Mouse (Mus musculus): Measurements from ENCODE around the gene Arel1. TPM values are rescaled to one million over a fixed set of nuclear protein-coding genes. Genes with fewer than 3 reads are reported as not detected.
A peak's percentile ranks its signal among the peaks of the same experiment; 100 is the strongest.

The Arel1 gene
- polyA plus RNA-seq, 1 experiment = 66.6 TPM

DNA sequence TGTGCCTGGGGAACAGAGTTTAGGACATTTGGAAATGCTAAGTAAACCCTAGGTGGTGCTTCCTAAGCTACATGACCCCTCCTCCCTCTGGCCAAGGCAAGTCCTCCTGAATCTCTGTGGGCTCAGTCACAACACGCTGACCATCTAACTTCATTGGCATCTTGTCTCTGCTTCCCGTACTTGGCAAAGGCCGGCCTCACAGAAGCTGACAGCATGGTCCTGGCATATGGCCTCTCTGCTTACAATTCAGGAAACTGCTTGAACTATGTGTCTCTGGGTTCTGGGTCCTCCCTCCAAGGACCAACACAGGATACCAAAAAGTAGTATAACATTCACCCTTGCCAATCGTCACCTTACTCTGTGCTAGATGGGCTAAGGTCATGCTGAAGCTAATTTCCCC is 60.6 kb downstream of the Arel1 start:
- DNase-seq (ENCODE audit: extremely low spot score in 1 of 2, low spot score in 1 of 2) = no peak

DNA sequence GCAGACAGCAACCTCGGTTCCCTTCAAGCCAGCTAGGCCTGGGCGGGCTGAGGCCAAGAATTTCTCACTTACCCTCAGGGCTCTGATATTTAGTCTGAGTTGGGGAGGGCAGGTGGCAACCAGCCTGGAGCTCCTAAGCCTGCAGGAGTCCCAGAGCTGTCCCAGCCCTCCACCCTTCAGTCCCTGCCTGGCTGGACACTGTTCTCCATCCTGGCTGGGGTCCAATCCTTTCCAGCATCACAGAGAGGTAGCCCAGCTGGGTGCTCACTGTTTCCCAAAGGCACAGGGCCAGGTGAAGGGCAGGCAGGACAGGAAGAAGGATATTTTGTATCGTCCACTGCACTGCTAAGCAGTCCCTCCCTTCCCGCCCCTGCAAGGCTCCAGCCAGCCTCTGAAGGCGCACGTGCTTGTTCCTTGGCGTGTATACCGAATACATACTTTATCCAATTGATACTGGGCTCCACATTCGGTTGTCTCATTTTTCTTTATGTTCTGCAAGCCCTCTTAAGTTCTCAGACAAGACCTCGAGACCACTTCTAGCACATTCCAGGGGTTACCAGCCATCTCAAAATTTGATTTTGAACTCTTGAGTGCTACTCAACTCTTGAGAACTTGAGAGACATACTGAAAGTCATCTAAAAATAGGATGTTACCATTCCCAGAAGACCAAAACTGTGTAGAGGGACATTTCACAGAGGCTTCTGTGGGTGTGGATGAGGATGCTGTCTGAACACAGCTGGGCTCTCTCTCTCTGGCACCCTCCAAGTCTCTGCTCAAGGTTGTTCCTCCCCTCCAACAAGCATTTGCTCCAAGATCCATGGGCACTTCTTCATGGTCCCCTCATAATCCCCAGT is 62.8 kb downstream of the Arel1 start:
- no peak for DNase-seq (ENCODE audit: extremely low spot score in 1 of 2, low spot score in 1 of 2)

DNA sequence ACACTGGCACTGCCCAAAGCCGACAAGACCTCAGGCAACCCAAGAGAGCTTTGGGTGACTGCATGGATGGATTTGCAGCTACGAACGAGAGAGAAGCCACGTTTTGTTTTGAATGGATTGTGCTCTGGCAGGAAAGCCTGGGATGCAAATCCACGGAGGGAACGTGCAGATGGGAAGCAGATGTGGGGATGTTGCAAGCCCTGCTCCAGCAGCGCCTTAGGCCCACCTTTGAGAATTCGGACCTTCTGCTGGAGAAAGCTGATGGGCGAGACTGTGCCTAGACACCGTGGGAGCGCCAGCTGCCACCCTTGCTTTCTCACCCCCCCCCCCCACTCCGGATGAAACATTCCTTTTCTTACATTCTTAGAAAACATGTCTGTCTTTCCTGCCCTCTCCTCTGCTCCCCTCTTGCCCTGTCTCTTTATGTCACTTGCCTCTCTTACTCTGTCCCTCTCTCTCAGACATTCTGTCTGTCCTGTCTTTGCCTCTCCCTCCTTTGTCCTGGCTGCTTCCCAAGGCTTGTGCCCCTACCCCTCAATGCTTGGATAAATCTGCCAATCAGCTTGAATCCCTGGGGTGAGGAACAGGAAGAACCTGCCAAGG is 63.6 kb downstream of the Arel1 start:
- no peak for DNase-seq (ENCODE audit: extremely low spot score in 1 of 2, low spot score in 1 of 2)

DNA sequence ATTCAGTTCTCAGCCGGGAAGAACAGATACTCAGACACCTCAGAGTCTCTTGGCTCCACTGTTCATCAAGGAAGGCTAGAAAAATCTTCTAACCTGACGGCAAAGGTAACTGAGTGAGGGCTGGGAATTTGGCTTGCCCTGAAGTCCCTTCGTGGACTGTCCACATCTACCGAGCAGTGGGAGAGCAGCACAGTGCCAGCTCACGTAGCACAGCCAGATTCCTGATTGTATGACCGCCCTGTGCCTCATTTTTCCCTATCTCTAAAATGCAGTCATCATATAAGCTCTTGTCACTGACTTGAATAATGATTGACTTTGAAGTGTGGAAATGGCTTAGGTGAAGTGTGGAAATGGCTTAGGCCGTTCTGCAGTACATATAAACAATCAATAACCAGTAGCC is 66.3 kb downstream of the Arel1 start:
- DNase-seq (ENCODE audit: extremely low spot score in 1 of 2, low spot score in 1 of 2) = no peak

DNA sequence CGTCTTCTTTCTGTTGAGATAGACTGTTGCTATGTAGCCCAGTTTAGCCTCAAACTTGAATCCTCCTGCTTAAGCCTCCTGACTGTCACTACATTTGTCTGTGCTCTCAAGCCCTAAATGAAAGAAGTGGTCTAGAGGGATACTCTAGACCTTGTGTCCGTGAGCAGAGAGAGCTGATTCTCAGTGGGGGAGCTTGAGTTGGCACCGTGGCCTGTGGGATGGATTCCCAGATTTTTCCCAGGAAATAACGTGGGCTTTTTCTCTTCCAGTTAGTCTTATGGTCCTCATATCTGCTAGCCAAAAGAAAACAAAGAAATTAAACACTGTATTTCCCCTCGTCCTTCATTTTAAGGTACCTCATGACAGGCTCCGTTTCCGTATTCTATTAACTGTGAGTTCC is 70.4 kb downstream of the Arel1 start:
- no peak for DNase-seq (ENCODE audit: extremely low spot score in 1 of 2, low spot score in 1 of 2)

DNA sequence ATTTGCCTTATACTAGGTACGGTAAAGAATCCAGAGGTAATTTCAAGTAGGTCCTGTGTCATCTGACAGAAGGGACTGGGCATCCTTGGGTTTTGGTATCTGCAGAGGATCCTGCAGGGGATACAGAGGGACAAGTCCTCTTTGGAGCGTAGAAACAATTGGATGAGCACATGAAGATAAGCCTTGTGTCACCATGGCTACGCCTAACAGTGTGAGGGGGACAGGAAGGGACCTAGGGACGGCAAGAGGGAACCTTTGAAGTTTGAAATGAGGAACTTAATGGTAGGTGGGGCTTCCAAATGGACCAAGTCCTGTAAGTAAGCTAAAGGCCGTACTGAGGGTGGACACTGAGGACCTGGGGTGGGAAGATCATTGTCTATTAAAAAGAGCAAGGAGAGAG is 73.4 kb downstream of the Arel1 start:
- DNase-seq (ENCODE audit: extremely low spot score in 1 of 2, low spot score in 1 of 2) = no peak

DNA sequence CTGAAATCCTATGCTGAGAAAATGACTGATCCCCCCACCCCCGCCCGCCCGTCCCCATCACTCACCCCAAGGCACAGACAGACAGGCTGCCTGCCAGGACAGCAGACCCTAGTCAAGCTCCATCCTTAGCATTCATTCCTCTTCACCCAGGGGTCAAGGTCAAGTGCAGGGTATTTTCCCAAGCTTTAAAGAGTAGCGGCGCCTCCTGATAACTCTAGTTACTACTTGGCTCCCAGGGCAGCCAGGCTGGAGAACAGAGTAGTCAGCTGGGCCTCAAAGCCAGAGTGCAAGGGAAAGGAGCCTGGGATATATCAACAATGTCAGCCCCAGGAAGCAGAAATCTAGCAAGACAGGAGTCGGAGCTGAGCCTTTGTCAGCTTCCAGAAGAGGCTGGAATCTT is 74.5 kb downstream of the Arel1 start:
- no peak for DNase-seq (ENCODE audit: extremely low spot score in 1 of 2, low spot score in 1 of 2)

DNA sequence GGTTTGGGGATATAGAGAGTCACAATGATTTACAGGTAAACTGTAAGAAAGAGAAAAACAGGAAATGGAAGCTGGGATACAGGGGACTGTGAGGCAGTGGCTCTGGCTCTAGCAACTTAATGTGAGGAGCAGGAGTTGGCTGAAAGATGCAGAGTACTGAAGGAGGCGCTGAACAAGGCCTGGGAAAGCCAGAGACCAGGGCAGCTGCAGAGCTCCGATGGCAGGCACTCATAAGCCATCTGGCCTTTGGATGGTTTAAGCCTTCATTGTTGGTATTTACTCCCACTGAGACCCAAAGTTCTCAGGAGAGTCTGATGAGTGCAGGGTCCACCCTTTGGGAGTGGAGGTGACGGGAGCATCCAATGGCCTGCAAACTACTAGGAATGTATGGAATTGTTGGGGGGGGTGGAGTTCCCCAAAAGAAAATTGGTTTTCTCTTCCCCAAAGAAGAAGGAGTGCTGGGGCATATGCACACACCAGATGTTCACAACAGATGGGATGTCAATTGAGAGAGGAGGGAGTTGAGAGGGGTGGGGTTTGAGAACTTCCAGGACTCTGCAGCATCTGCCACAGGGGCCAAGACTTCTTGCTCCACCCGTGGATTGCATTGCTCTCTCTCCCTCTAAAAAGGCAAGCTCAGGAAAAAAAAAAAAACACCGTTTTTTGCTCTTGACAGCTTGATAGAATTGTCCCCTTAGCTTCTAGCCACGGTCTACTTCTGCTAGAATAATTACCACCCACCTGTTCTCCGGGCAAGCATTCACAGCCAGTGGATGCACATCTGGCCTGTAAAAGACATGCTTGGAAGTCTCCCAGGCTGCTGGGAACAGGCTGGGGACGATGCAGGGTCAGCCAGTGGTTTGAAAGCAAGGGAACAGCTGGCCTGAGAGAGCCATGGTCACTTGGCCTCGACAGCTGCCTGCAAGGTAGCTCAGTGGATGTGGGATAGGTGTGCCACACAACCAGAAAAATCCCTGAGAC is 76.8 kb downstream of the Arel1 start:
- no peak for DNase-seq (ENCODE audit: extremely low spot score in 1 of 2, low spot score in 1 of 2)

DNA sequence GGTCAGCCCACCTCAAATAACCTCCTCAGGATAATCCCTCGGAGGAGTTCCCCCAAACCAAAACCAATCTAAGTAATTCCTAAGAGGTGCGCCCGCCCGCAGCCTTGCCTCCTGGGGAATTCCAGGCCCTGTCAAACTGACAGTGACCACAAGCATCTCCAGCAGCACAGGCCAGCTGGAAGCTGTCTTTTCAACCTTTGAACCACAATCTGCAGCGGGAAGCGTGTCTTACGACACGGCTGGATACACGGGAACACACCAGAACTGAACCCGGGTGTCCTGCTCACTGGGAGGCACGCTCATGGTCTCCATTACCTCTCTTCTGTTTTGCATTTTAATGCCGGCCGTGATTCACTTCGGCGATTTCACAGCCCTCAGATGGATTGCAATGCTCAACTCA is 80.4 kb downstream of the Arel1 start:
- DNase-seq (ENCODE audit: extremely low spot score in 1 of 2, low spot score in 1 of 2) = no peak

DNA sequence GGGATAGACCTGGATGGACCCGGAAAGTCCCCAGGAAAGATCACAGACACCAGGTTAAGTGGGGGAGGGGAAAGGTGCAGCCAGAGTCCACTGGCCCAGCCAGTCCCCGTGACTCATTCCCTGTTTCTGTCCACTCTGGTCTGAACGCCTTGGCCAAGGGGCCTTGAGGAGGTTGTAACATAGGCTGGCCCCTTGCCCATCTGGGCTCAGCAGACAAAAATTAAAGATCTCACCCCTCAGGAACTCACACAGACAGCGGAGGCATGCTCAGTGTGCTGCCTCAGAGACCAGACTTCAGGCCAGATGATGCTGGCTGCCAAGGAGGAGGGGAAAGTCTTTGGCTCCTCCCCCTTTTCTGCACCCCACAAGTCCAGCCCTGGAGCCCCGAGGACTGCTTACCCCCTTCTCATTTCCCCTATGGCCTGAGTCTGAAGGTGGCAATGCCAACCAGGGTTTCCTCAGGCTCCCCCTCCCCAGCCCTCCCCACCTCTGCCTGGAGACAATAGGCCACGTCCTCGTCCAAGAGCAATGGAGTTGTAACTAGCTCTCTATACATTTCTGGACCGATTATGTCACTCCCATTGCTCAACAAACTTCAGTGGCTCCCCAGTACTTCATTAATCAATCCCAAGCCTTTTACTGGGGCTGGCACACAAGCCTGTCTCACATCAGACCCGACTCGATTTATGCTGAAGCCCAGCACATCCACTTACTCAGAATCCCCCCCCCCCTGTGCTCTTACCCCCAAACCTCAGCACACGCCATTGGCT is 85.4 kb downstream of the Arel1 start:
- no peak for DNase-seq (ENCODE audit: extremely low spot score in 1 of 2, low spot score in 1 of 2)

DNA sequence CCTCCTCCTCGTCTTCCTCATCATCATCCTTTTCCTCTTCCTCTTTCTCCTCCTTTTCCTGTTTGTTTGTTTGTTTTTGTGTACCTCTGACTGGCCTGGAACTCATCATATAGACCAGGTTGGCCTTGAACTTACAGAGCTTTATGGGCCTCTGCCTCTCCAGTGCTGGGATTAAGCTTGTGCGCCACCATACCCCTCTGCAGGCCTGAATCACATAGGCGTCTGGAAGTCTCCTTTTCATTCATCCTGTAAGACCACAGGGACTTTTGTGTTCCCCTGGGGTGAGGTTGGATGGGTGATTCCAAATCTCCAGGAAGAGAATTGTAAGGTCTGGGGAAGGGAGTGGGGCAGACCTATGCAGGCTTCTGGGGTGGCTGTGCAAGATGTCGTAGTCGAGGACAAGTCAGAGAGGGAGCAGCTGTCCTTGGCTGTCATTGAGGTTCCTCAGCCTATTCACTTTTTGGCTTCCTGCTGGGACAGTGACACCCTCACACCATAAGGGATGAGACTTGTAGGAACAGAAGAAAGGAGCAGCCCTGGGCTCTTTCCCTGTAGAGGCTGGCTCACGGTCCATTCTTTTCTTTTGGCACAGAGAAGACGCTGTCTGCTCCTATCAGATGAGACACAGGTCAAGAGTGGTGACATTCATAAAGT is 86.2 kb downstream of the Arel1 start:
- no peak for DNase-seq (ENCODE audit: extremely low spot score in 1 of 2, low spot score in 1 of 2)

DNA sequence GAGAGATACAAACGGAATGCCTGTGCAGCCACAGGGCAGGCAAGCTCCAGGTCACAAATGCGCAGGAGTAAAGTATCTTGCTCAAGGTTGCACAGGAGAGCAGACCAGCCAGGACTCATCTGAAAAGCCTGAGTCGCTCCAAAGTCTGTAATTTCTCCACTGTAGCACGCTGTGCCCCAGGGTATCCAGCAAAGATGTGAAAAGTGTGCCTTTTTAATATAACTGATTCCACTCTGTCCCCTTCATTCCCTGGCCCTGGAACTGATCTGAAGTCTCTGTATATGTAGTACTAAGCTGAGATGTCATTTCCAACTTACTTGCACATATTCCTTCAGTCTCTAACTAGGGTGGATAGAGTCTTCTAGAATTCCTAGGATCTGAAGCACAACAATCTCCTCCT is 87.9 kb downstream of the Arel1 start:
- DNase-seq (ENCODE audit: extremely low spot score in 1 of 2, low spot score in 1 of 2) = no peak

DNA sequence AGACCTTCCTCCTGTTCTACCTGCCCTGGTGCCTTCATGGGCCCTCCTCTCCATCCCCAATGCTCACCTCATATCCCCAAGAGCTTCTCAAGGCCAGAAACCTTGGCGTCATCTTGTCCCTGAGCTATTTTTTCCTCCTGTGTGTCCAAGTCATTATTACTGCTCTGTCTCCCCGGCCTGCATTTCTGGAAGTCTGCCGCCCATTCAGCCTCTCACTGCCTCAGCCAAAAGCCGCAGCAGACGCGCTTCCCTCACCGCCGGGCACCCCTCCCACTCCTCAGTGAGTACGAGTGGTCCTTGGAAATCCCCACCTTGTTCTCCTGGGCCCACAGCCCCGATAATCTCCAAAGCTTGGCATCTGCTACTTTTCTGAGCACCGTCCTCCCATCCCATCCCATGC is 90.6 kb downstream of the Arel1 start:
- no peak for DNase-seq (ENCODE audit: extremely low spot score in 1 of 2, low spot score in 1 of 2)

DNA sequence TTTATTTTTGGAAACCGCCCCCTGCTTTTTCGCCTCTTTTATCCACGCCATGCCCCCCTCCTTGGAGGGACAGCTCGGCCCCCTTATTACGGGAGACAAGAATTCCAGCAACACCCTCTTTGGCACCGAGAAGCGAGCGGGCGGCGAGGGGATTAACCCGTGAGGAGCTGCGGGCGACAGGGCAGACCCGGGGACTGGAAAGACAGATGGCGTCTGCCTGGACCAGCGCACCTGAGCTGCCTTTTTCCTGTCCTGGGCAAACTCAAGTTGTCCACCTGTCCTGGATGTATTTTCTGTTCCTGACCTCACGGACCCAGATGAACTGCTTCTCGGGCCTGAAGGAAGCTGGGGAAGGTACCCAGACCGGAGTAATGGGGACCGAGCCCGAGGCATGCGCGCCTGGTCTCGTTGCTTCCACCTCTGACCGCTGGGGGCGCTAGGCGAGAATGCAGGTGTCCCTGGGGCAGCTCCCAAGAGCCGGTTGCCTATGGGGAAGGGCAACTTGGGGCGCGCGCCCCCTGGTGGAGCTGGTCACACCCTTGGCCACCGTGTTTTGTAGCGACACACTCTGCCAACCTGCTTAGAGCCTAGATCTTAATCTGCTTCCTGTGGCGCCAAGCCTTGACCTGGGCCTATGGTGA is 94.1 kb downstream of the Arel1 start, which contains the start of gene Ltbp2:
Gene Ltbp2, minus strand, starts transcription at position 52 of the 641 bp plus-strand sequence.
- peak; percentile 26 to 72 for DNase-seq (ENCODE audit: extremely low spot score in 1 of 2, low spot score in 1 of 2)

DNA sequence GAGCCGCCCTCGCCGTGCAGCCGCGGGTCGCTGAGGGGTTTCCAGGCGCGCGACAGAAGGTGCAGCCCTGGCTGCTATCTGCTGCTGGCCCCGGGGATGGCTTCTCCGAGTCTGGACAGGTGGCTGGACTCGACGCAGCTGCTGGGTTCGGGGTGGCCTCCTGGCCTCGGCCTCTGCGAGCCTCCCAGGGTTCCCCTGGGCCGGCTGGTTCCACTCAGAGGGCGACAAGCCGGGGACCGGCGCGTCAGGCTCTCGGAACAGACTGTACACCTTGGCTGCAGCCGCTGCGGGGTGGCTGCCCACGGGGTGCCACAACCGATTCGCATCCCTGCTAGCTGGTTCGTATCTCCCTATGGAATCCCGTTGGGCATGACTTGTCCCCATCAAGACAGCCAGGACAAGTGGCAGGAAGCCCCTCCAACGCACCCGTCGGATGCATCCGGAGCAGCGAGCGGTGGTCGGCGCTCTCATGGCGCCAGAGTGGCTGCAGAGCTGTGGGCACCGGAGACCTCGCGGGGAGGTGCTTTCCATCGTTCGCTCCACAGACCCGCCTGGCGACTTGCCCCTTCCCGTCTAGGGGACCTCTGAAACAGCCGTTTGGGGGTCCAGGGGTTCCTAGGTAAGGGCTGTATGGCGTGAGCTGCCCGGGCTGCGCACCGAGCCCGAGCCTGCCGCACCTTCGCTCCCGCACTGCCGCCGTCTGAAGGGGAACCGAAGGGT is 94.8 kb downstream of the Arel1 start:
- no peak for DNase-seq (ENCODE audit: extremely low spot score in 1 of 2, low spot score in 1 of 2)

DNA sequence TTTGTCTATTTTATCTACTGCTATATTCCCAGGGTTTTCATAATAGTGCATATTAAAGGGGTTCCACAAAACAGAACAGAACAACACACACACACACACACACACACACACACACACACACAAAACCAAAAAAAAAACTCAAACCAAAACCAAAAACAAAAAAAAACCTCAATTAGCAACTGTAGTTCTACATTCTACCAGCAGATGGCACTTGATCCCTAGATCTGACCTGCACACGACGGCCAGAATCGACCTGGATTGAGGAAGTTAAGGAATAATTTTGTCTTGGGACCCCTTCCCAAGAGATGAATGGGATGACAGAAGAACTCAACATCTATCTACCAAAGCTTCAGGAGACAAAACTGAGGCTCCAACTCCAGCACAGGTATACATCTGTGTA is 97.3 kb downstream of the Arel1 start:
- peak in 1 of 2 experiments; percentile 45 for DNase-seq (ENCODE audit: extremely low spot score in 1 of 2, low spot score in 1 of 2)

DNA sequence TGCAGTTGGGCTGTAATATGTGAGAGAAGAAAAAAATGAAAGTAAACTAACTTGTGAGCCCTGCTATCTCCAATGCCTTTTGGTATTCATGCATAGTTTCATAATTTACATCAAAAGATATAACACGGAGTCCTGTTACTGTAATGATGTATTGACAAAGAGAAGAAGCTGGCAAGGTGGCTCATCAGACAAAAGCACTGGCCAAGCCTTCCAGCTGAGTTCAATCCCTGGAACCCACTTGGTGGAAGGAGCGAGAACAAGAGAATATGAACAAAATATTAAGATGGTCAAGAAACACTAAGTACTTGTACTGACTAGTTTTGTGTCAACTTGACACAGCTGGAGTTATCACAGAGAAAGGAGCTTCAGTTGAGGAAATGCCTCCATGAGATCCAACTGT is 98.4 kb downstream of the Arel1 start:
- no peak for DNase-seq (ENCODE audit: extremely low spot score in 1 of 2, low spot score in 1 of 2)
